Mouse (Mus musculus) kidney, adult 9 months (tissue): Measurements from ENCODE around the gene Ak9.

Experiments used
- DNase-seq: peaks from one replicate; pipeline ENCODE4 v3.0.0; 2022

Gene Ak9

GRCm38 (mm10) chr10:41303639-41304444, at the start of gene Ak9:
Ak9 (plus strand) TSS chr10:41303980.
- DNase-seq, result peak; percentile 94

GRCm38 (mm10) chr10:41260243-41261006, 43.4 kb upstream of the Ak9 start:
- peak; percentile 9 for DNase-seq

GRCm38 (mm10) chr10:41261218-41261617, 42.6 kb upstream of the Ak9 start:
- no peak for DNase-seq

GRCm38 (mm10) chr10:41261889-41262288, 41.9 kb upstream of the Ak9 start:
- DNase-seq, result no peak

- no peak for DNase-seq
Measured at GRCm38 (mm10) chr10:41271860-41272259, 31.9 kb upstream of the Ak9 start.

GRCm38 (mm10) chr10:41274871-41275270, 28.9 kb upstream of the Ak9 start:
- no peak for DNase-seq

- no peak for DNase-seq
Measured at GRCm38 (mm10) chr10:41278808-41279207, 25.0 kb upstream of the Ak9 start.

- no peak for DNase-seq
Measured at GRCm38 (mm10) chr10:41280177-41280576, 23.6 kb upstream of the Ak9 start.

GRCm38 (mm10) chr10:41280796-41281195, 23.0 kb upstream of the Ak9 start:
- no peak for DNase-seq

- no peak for DNase-seq
Measured at GRCm38 (mm10) chr10:41282086-41282485, 21.7 kb upstream of the Ak9 start.

GRCm38 (mm10) chr10:41287618-41288017, 16.2 kb upstream of the Ak9 start:
- DNase-seq, result no peak

- no peak for DNase-seq
Measured at GRCm38 (mm10) chr10:41288074-41288473, 15.7 kb upstream of the Ak9 start.

GRCm38 (mm10) chr10:41288771-41289415, 14.9 kb upstream of the Ak9 start:
- peak; percentile 81 for DNase-seq

GRCm38 (mm10) chr10:41291021-41291420, 12.8 kb upstream of the Ak9 start:
- DNase-seq, result no peak

- DNase-seq, result no peak
Measured at GRCm38 (mm10) chr10:41293019-41293418, 10.8 kb upstream of the Ak9 start.

GRCm38 (mm10) chr10:41294734-41295133, 9.0 kb upstream of the Ak9 start:
- DNase-seq, result no peak

- peak; percentile 51 for DNase-seq
Measured at GRCm38 (mm10) chr10:41295145-41295544, 8.6 kb upstream of the Ak9 start.

GRCm38 (mm10) chr10:41300161-41300560, 3.6 kb upstream of the Ak9 start:
- DNase-seq, result no peak

GRCm38 (mm10) chr10:41302689-41303431, 920 bp upstream of the Ak9 start, which contains the start of gene Fig4:
Fig4 (minus strand) TSS chr10:41303260.
- peak; percentile 87 for DNase-seq

- no peak for DNase-seq
Measured at GRCm38 (mm10) chr10:41304961-41305455, 1.2 kb downstream of the Ak9 start.

GRCm38 (mm10) chr10:41308205-41308604, 4.4 kb downstream of the Ak9 start:
- no peak for DNase-seq

- DNase-seq, result no peak
Measured at GRCm38 (mm10) chr10:41315866-41316265, 12.1 kb downstream of the Ak9 start.
